Mouse (Mus musculus): Measurements from ENCODE around the gene Herc2.

Herc2 gene

DNA sequence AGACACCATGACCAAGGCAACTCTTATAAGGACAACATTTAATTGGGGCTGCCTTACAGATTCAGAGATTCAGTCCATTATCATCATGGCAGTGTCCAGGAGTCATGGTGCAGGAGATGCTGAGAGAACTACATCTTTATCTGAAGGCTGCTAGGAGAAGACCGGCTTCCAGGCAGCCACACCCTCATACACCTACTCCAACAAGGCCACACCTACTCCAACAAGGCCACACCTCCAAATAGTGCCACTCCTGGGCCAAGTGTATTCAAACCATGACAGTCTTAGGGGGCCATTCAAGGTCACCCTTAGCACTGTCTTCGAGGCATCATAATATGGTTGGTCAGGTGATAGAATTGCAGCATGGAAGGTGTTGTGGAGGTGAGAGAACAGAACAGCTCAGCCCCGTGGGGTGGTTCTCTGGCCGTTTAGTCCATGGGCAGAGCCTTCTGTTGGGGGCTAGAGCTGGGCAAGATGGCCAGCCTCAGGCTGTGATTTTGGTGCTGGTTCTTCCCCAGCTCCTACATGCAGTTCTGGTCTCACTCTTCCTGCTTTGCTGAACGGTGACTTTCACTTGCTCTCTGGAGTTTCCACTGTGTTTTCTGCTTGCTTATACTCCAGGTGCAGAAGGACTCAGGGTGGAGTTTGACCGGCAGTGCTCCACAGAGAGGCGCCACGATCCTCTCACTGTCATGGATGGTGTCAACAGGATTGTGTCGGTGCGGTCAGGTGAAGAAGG lies 151.7 kb downstream of the Herc2 start:
- CTCF ChIA-PET, result no interaction called here

DNA sequence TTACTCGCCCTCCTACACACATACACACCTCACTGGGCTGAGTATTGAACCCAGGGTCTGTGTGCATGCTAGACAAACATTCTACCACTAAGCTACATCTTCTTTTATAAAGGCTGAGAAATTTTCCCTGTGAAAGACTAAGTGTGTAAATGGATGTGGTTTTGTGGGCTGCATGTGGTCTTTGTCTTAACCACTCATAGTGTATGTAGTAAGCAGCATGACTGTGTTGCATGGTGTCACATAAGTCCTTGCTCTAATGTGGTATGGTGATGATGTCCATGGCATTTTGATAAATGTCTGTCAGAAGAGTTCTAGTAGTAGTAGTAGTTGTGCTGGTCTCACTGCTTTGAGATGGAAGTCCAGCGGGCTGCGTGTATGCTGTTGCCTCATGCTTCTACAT lies 152.8 kb downstream of the Herc2 start:
- CTCF ChIA-PET, result no interaction called here

DNA sequence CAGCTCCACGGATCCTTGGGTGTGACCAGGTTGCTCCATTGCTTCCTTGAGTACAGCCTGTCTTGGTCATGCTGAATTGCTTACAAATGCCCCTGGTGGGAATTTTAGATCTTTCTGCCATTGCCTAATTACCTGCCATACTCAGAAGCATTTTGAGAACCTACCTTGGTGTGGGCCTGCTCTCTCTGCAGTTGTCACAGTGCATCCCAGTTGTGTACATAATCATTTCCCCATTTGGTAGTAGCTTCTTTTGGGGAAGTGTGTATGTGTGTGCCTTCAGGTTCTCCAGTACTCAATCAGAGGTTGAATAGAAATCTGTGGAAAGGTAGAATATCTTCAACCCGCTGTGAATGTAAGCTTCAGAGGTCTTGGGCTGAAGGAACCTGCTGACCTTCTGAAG lies 153.3 kb downstream of the Herc2 start:
- CTCF ChIA-PET, result no interaction called here

DNA sequence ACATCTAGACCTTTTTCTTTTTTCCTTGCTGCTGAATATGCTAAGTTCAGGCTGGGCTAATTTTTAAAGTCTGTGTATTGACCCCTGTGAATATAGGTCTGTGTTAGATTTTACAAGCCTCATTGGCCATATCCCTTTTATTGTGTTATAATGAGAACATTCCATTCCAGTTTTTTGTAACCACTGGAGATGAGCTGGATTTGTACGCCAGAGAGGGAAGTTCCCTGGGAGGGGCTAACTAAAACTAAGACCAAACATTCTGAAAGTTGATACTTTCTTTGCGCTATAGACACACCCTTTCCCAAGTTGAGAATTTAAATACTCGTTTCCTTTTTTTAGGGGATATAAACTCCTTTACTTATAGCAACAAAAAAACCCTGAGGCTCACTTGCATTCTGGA lies 154.9 kb downstream of the Herc2 start:
- CTCF ChIA-PET, result no interaction called here

DNA sequence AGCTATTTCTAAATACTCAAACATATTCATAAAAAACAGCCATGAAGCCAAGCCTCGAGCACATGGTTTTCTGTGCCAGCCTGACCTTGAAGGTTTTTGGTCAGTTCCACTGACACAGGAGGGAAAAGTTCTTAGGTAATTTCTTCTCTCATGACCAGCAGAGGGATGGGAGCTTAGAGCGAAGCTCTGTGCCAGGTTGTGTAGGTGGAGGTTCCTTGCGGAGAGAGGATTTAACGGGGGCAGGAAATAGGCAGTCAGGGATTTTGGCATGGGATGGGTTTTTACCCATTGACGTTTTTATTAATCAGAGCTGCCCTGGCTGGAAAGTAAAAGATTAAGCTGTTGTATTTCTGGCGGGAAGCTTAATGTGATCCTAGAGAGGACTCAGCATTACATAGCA lies 170.8 kb downstream of the Herc2 start:
- CTCF ChIA-PET, result no interaction called here

DNA sequence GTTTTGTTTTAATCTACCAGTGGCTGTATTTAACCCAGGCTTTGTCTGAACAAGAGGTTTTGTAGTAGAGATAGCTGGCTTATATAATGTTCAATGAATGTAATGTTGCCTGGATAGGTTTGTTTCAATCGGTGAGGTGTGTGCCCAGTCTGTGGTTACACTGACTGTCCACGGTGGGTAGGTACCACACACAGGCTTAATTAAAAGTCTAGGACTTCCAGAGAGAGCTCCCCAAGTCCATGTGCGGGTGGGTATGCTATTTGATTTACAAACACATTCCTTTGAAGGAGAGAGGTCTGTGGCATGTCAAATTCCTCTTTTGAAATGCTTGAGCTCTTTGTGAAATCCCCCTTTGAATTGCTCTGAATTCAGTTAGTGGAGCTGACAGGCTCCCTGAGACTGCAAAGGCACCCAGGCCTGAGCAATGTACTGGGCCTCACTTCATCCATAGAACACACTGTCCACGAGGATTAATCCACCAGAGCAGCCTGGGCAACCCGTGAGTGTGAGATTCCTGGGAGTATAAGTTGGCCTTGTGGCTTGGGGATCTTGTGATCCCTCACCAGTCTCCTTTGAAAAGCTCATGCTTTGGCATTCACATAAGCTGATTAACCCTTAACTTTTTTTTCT lies 185.9 kb downstream of the Herc2 start:
- CTCF ChIA-PET, result no interaction called here

DNA sequence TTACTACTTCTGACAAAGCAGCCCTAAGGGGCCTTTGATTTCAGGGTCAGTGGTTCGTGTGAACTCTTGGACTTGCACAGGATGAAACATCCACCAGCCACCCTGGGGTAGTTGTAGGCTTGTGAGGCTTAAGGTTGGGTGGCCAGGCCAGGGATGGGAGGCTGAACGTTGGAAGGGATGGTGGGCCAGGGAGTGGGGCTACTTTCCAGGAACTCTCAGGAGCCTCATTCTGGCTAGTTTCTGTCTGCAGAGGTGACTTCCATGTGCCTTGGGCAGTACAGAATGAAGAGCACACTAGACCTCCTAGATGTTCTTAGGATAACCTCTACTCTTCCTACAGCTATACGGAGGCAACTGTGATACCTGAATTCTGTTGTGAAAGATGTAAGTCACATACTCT lies 186.6 kb downstream of the Herc2 start:
- CTCF ChIA-PET, result no interaction called here

DNA sequence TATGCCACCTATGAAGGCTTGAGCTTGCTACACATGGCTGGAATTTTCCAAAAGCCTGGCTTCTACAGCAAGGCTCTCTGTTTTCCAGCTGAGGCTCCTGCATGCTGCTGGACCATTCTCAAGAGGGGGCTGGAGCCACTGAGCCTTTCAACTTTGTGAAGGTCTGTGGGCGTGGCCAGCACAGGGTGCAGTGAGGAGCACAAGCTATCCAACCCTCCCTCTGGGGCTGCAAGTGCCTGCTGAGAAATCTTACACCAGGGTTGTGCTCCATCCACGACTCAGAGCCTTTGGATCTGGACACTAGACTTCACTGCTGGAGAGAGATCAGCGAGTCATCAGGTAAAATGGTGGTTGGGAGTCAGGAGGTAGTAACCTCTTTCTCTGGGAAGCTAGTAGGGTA lies 189.5 kb downstream of the Herc2 start, which contains the start of gene Oca2:
Gene Oca2 (plus strand): TSS at position 218 of the 400 bp plus-strand sequence.
- CTCF ChIA-PET, result no interaction called here

DNA sequence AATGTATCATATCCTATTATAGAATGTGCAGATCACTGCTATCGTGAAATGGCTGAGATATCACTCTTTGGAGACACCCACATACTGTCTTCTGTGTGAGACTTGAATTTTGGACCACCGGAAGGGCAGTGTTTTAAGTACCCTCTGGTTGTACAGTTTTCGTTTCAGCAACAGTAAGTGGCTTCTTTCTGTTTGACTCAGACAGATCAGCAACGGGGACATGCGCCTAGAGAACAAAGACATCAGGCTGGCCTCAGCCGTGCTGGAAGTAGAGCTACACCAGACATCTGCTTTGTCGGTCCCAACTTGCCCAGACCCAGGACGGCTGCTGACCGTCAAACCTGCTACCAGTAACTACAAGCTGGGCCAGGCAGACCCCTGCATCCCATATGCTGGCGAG lies 204.6 kb downstream of the Herc2 start:
- CTCF ChIA-PET, result no interaction called here

DNA sequence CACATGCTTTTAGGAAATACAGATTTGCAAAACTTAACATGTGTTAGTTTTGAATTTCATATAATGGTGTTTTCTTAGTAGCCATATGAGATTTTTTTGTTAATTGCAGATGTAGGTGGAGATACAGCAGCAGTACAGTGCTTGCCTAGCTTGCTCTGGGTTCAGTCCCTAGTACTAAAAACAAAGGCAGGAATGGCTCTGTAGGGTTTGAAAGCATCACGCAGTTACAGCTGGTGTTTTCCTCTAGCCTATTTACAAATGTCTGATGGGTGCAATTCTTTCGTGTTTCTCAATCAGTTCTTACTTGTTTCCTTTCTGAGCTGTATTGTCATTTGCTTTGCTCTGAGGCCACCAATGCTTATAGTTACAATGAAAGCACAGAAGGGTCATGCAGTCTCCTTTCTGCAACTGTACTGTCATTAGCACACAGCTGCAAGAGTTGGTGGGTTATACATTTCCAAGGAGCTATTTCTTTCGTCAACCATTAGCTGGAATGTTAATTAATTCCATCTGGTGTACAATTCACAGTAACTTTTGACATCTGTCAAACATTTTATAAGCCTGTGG lies 208.0 kb downstream of the Herc2 start:
- CTCF ChIA-PET, result no interaction called here

DNA sequence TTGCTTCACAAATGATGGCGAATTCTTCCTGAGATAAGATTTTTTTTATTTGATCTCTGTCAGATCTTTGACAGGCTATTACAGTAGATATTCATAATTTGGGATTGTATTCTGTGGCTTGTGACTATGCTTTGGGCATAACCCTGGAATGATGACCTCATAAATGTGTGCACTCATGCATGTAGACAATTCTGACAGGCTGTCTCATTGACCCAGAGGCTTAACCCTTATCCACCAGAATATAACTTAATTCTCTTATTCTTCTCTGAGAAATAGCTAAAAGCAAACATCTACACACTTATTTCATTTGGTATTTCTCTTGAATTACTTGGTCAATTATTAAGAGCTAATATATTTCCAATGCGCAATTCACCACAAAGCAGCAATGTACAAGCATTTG lies 227.5 kb downstream of the Herc2 start:
- CTCF ChIA-PET, result no interaction called here
